In the genomic region with DNA sequence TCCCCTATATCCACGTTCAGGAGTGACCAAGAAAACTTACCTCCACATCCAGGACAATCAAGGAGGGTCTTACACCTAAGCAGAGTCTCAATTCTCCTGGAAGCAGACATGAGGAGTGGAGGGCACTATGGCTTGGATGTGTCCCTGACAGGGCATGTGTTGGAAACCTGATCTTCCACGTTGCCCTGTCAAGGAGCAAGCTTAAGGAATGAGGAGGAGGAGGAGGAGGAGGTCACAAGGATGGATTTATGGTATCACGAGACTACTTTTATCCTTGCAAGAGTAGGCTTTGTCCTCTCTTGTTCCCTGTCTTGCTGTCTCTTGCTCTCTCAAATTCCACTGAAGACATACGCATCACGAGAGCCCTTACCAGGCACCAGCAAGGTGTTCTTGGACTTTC, we compare ENCODE assay signal across 21 mouse cellular contexts.
"Had no signal": no experiment of that assay in that cellular context is flagged by ENCODE, and none has a peak within 500 bp of the region (broad histone marks: within the 10 kb centered on the region; RNA-seq: fewer than 3 reads in every experiment).

No protein-coding gene starts in this region.

- H3K4me3 ChIP-seq: limb, embryonic 12.5 days; limb, embryonic 15.5 days; midbrain, embryonic 12.5 days; midbrain, embryonic 15.5 days; neural tube, embryonic 12.5 days; neural tube, embryonic 15.5 days had no signal

- H3K27ac ChIP-seq: limb, embryonic 12.5 days; limb, embryonic 15.5 days; midbrain, embryonic 12.5 days; midbrain, embryonic 15.5 days; neural tube, embryonic 12.5 days; neural tube, embryonic 15.5 days; stomach, postnatal 0 days had no signal

- H3K9ac ChIP-seq: limb, embryonic 12.5 days; limb, embryonic 15.5 days; midbrain, embryonic 12.5 days; midbrain, embryonic 15.5 days; neural tube, embryonic 12.5 days; neural tube, embryonic 15.5 days had no signal

- H3K36me3 ChIP-seq: limb, embryonic 12.5 days; limb, embryonic 15.5 days; midbrain, embryonic 12.5 days; midbrain, embryonic 15.5 days; neural tube, embryonic 12.5 days; neural tube, embryonic 15.5 days had no signal

- ATAC-seq: inflammation-experienced regulatory T-cells, adult 6 months; intestine, embryonic 16.5 days; midbrain, embryonic 15.5 days had no signal

- H3K27me3 ChIP-seq: limb, embryonic 12.5 days; limb, embryonic 15.5 days; midbrain, embryonic 12.5 days; midbrain, embryonic 15.5 days; neural tube, embryonic 12.5 days; neural tube, embryonic 15.5 days had no signal

- H3K4me1 ChIP-seq: limb, embryonic 12.5 days; limb, embryonic 15.5 days; midbrain, embryonic 12.5 days; midbrain, embryonic 15.5 days; neural tube, embryonic 12.5 days; neural tube, embryonic 15.5 days had no signal

- H3K9me3 ChIP-seq: limb, embryonic 15.5 days; midbrain, embryonic 12.5 days; midbrain, embryonic 15.5 days; neural tube, embryonic 12.5 days; neural tube, embryonic 15.5 days had no signal

- DNase-seq: kidney, adult 18-20 months; kidney, postnatal 4 days; left cerebral cortex, postnatal 4 days; lung, adult 2 months; lung, postnatal 14 days; lung, postnatal 4 days; right cerebral cortex, adult 18-20 months; right cerebral cortex, postnatal 14 days; right cerebral cortex, postnatal 4 days; thymus, adult 2 months; thymus, postnatal 14 days; thymus, postnatal 4 days had no signal

- H3K4me2 ChIP-seq: limb, embryonic 12.5 days; limb, embryonic 15.5 days; midbrain, embryonic 12.5 days; midbrain, embryonic 15.5 days; neural tube, embryonic 12.5 days; neural tube, embryonic 15.5 days had no signal
